Mouse (Mus musculus) stomach, embryonic 15.5 days (tissue): ENCODE measurements around the gene Pclo. TPM values are rescaled to one million over a fixed set of nuclear protein-coding genes. Genes with fewer than 3 reads are reported as not detected.
A peak's percentile ranks its signal among the peaks of the same experiment; 100 is the strongest.
"Not testable (repeated sequence)": the region's sequence is repeated elsewhere in the genome, so short reads cannot be mapped to it uniquely, and the experiment has no call there.

Experiments used
- ATAC-seq: fragments of 200-750 bp; cut with Nextera tagmentation; 2 replicates; pipeline ENCODE4 v1.8.0; 2017; ENCODE audit warnings: low read depth, moderate number of reproducible peaks, moderate TSS enrichment; ENCODE audit not compliant: insufficient read depth, low FRiP score
- H3K27ac ChIP-seq: fragments of 300-500 bp; sonication (generic); 2 replicates; pipeline ENCODE4 v1.5.1; 2015; ENCODE audit warnings: mild to moderate bottlenecking, inconsistent platforms
- H3K27me3 ChIP-seq: fragments of 300-500 bp; sonication (generic); replicated peaks from 2 replicates; pipeline ENCODE4 v1.6.1; 2015; ENCODE audit warnings: inconsistent platforms
- H3K36me3 ChIP-seq: fragments of 300-500 bp; sonication (generic); 2 replicates; pipeline ENCODE4 v1.6.1; 2015; ENCODE audit warnings: inconsistent platforms
- H3K4me1 ChIP-seq: fragments of 300-500 bp; sonication (generic); 2 replicates; pipeline ENCODE4 v1.6.1; 2015; ENCODE audit warnings: inconsistent platforms
- H3K4me2 ChIP-seq: fragments of 300-500 bp; sonication (generic); 2 replicates; pipeline ENCODE4 v1.6.1; 2015; ENCODE audit warnings: mild to moderate bottlenecking, inconsistent platforms
- H3K4me3 ChIP-seq: fragments of 300-500 bp; sonication (generic); replicated peaks from 2 replicates; pipeline ENCODE4 v1.5.1; 2015; ENCODE audit warnings: inconsistent platforms
- H3K9ac ChIP-seq: fragments of 300-500 bp; sonication (generic); 2 replicates; pipeline ENCODE4 v1.6.1; 2015; ENCODE audit warnings: inconsistent platforms
- H3K9me3 ChIP-seq: fragments of 300-500 bp; sonication (generic); 2 replicates; pipeline ENCODE4 v1.6.1; 2016; ENCODE audit warnings: inconsistent platforms
- WGBS: fragments of 180-500 bp; shearing (Covaris S2); methylation state at CpG from one replicate; pipeline ENCODE4 v1.1.7; 2015; 5-methylcytosine and 5-hydroxymethylcytosine counted together
- polyA plus RNA-seq: library from polyadenylated mRNA; unstranded; fragments of >200 nt; fragmentation: Nextera tagmentation; extraction: Ambion mirVana; gene quantifications from 2 replicates; pipeline ENCODE4 v1.2.1, GENCODE M21; 2015

Pclo gene
- polyA plus RNA-seq, 1 experiment from 2014 or later, result 1.2 TPM

GRCm38 (mm10) chr5:14853650-14854049 is 338.9 kb downstream of the Pclo start:
- peak; percentile 22; the same call in 1 of the 2 replicates for ATAC-seq
- Histone ChIP-seq H3K9me3 (no peaks in the 10 kb centered on the region), H3K27me3 (no peaks in the 10 kb centered on the region)

GRCm38 (mm10) chr5:14885291-14885690 is 370.6 kb downstream of the Pclo start:
- H3K27ac ChIP-seq, H3K4me1 ChIP-seq, H3K4me2 ChIP-seq, H3K4me3 ChIP-seq, H3K36me3 ChIP-seq, ATAC-seq, H3K9me3 ChIP-seq, H3K27me3 ChIP-seq, H3K9ac ChIP-seq: not testable (repeated sequence)
- 42% methylated on average over 2 of the region's 2 CpGs for WGBS

More at GRCm38 (mm10) chr5:14853650-14854049, 338.9 kb downstream of the Pclo start:
- Histone ChIP-seq H3K4me3 (no peak overlapping the region), H3K36me3 (no peaks in the 10 kb centered on the region), H3K27ac (no peak overlapping the region), H3K4me2 (no peak overlapping the region), H3K4me1 (no peaks in the 10 kb centered on the region), H3K9ac (no peak overlapping the region)

DNA sequence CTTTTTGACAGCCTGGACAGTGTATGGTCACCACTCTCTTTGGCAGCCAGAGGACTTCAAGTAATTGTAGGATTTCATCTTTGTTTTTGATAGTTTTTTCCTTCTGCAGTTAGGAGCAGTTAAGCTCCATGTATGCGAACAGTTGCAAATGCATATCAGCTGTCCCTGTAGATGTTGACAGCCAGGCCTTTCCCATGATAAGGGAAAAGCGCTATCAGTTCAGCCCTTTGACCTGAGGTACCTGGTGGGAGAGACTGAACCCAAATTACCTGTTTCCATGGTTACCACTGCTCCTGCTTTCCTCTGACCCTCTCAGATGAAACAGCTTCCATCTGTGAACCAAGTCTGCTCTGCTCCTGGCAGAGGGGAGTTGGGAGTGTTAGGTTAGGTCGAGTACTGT is 377.5 kb downstream of the Pclo start:
- Histone ChIP-seq H3K9me3 (no peaks in the 10 kb centered on the region), H3K4me2 (no peak overlapping the region), H3K36me3 (no peaks in the 10 kb centered on the region), H3K27ac (no peak overlapping the region), H3K4me1 (no peaks in the 10 kb centered on the region), H3K9ac (no peak overlapping the region), H3K4me3 (no peak overlapping the region), H3K27me3 (no peaks in the 10 kb centered on the region)
- 54% methylated on average over 3 of the region's 3 CpGs for WGBS
- 0 out of 2 replicates have a peak, but pooled peaks have one; percentile 39 for ATAC-seq

GRCm38 (mm10) chr5:14903539-14903938 is 388.8 kb downstream of the Pclo start:
- H3K4me3 ChIP-seq, H3K4me1 ChIP-seq, H3K9ac ChIP-seq, H3K4me2 ChIP-seq, ATAC-seq, H3K27me3 ChIP-seq, H3K9me3 ChIP-seq, H3K36me3 ChIP-seq, H3K27ac ChIP-seq: not testable (repeated sequence)
- 19% methylated on average over 3 of the region's 3 CpGs for WGBS
